Mouse (Mus musculus): Measurements from ENCODE around the gene Megf11. TPM values are rescaled to one million over a fixed set of nuclear protein-coding genes. Genes with fewer than 3 reads are reported as not detected.

The Megf11 gene
- polyA plus RNA-seq, 1 experiment from 2014 or later = 0.97 TPM

- Histone ChIP-seq H3K4me1 (replicated peaks) (peaks cover 14% of the 10 kb centered on the region), H3K9me3 (no peaks in the 10 kb centered on the region), H3K27me3 (no peaks in the 10 kb centered on the region), H3K4me2 (peak overlapping the region; percentile 7; the same call in 1 of the 2 replicates), H3K4me3 (replicated peaks) (no peak overlapping the region), H3K9ac (replicated peaks) (no peak overlapping the region), H3K36me3 (no peaks in the 10 kb centered on the region), H3K27ac (peak overlapping the region; percentile 47; the same call in 1 of the 2 replicates)
- ATAC-seq (ENCODE audit: insufficient number of reproducible peaks, insufficient read depth, low FRiP score, low TSS enrichment, low read depth) = 0 out of 2 replicates have a peak, but pooled peaks have one; percentile 26
- 45% methylated on average over 6 of the region's 6 CpGs for WGBS
Observed at GRCm38 (mm10) chr9:64447070-64447469, 61.6 kb downstream of the Megf11 start.

- Histone ChIP-seq H3K4me2 (peak overlapping the region; percentile 7; the same call in 1 of the 2 replicates), H3K9ac (replicated peaks) (no peak overlapping the region), H3K4me1 (replicated peaks) (peaks cover 14% of the 10 kb centered on the region), H3K4me3 (replicated peaks) (no peak overlapping the region), H3K36me3 (no peaks in the 10 kb centered on the region), H3K9me3 (no peaks in the 10 kb centered on the region), H3K27me3 (no peaks in the 10 kb centered on the region), H3K27ac (peak overlapping the region; percentile 45; the same call in 1 of the 2 replicates)
- no peak for ATAC-seq (ENCODE audit: insufficient number of reproducible peaks, insufficient read depth, low FRiP score, low TSS enrichment, low read depth)
- WGBS = 42% methylated on average over 6 of the region's 6 CpGs
Observed at GRCm38 (mm10) chr9:64447522-64447921, 62.1 kb downstream of the Megf11 start.

- H3K4me2 ChIP-seq = no peak overlapping the region
- H3K4me1 ChIP-seq (replicated peaks) = peaks cover 24% of the 10 kb centered on the region
- H3K27me3 ChIP-seq = peaks cover 3% of the 10 kb centered on the region; the same call in 1 of the 2 replicates
- no peak overlapping the region for H3K9ac ChIP-seq (replicated peaks)
- no peak overlapping the region for H3K27ac ChIP-seq
- no peak for ATAC-seq (ENCODE audit: insufficient number of reproducible peaks, insufficient read depth, low FRiP score, low TSS enrichment, low read depth)
- WGBS = 63% methylated on average over 5 of the region's 5 CpGs
- no peaks in the 10 kb centered on the region for H3K36me3 ChIP-seq
- no peak overlapping the region for H3K4me3 ChIP-seq (replicated peaks)
- no peaks in the 10 kb centered on the region for H3K9me3 ChIP-seq
Observed at GRCm38 (mm10) chr9:64452769-64453168, 67.3 kb downstream of the Megf11 start.

- Histone ChIP-seq H3K27me3 (peaks cover 3% of the 10 kb centered on the region; the same call in 1 of the 2 replicates), H3K27ac (no peak overlapping the region), H3K9ac (replicated peaks) (no peak overlapping the region), H3K9me3 (no peaks in the 10 kb centered on the region), H3K4me2 (no peak overlapping the region), H3K4me3 (replicated peaks) (no peak overlapping the region), H3K36me3 (no peaks in the 10 kb centered on the region), H3K4me1 (replicated peaks) (peaks cover 33% of the 10 kb centered on the region)
- 87% methylated on average over 4 of the region's 4 CpGs for WGBS
- ATAC-seq (ENCODE audit: insufficient number of reproducible peaks, insufficient read depth, low FRiP score, low TSS enrichment, low read depth) = no peak
Observed at GRCm38 (mm10) chr9:64454196-64454595, 68.8 kb downstream of the Megf11 start.

- no peak overlapping the region for H3K9ac ChIP-seq (replicated peaks)
- peaks cover 36% of the 10 kb centered on the region for H3K4me1 ChIP-seq (replicated peaks)
- no peaks in the 10 kb centered on the region for H3K9me3 ChIP-seq
- peaks cover 4% of the 10 kb centered on the region; the same call in 1 of the 2 replicates for H3K27me3 ChIP-seq
- H3K36me3 ChIP-seq = no peaks in the 10 kb centered on the region
- H3K4me3 ChIP-seq (replicated peaks) = peak overlapping the region; percentile 7; the same call in 1 of the 2 replicates
- H3K4me2 ChIP-seq = peak overlapping the region; percentile 45
- ATAC-seq (ENCODE audit: insufficient number of reproducible peaks, insufficient read depth, low FRiP score, low TSS enrichment, low read depth) = no peak
- WGBS = 3% methylated on average over 9 of the region's 9 CpGs
- H3K27ac ChIP-seq = peak overlapping the region; percentile 35; the same call in 1 of the 2 replicates
Observed at GRCm38 (mm10) chr9:64455910-64456309, 70.5 kb downstream of the Megf11 start.

GRCm38 (mm10) chr9:64457596-64457995 lies 72.2 kb downstream of the Megf11 start:
- Histone ChIP-seq H3K27ac (peak overlapping the region; percentile 4; the same call in 1 of the 2 replicates), H3K4me3 (replicated peaks) (no peak overlapping the region), H3K27me3 (peaks cover 18% of the 10 kb centered on the region), H3K4me2 (no peak overlapping the region), H3K9ac (replicated peaks) (no peak overlapping the region), H3K4me1 (replicated peaks) (peaks cover 48% of the 10 kb centered on the region), H3K36me3 (no peaks in the 10 kb centered on the region), H3K9me3 (no peaks in the 10 kb centered on the region)
- 33% methylated on average over 7 of the region's 7 CpGs for WGBS
- ATAC-seq (ENCODE audit: insufficient number of reproducible peaks, insufficient read depth, low FRiP score, low TSS enrichment, low read depth) = no peak

GRCm38 (mm10) chr9:64461568-64462308 lies 76.3 kb downstream of the Megf11 start:
- no peak overlapping the region for H3K27ac ChIP-seq
- H3K4me3 ChIP-seq (replicated peaks) = no peak overlapping the region

GRCm38 (mm10) chr9:64462870-64463269 lies 77.4 kb downstream of the Megf11 start:
- H3K4me3 ChIP-seq (replicated peaks) = no peak overlapping the region
- H3K9me3 ChIP-seq = no peaks in the 10 kb centered on the region
- no peak overlapping the region for H3K4me2 ChIP-seq
- no peak for ATAC-seq (ENCODE audit: insufficient number of reproducible peaks, insufficient read depth, low FRiP score, low TSS enrichment, low read depth)
- H3K36me3 ChIP-seq = no peaks in the 10 kb centered on the region
- no peak overlapping the region for H3K27ac ChIP-seq
- H3K27me3 ChIP-seq = peaks cover 15% of the 10 kb centered on the region
- H3K4me1 ChIP-seq (replicated peaks) = peaks cover 40% of the 10 kb centered on the region
- H3K9ac ChIP-seq (replicated peaks) = no peak overlapping the region

More at GRCm38 (mm10) chr9:64461568-64462308, 76.3 kb downstream of the Megf11 start:
- Histone ChIP-seq H3K9me3 (no peaks in the 10 kb centered on the region), H3K9ac (replicated peaks) (no peak overlapping the region), H3K4me1 (replicated peaks) (peaks cover 49% of the 10 kb centered on the region), H3K27me3 (peaks cover 15% of the 10 kb centered on the region), H3K4me2 (no peak overlapping the region), H3K36me3 (no peaks in the 10 kb centered on the region)
- WGBS = 32% methylated on average over 16 of the region's 16 CpGs
- no peak for ATAC-seq (ENCODE audit: insufficient number of reproducible peaks, insufficient read depth, low FRiP score, low TSS enrichment, low read depth)

- 72% methylated on average over 8 of the region's 8 CpGs for WGBS
- Histone ChIP-seq H3K27me3 (peaks cover 12% of the 10 kb centered on the region), H3K9ac (replicated peaks) (no peak overlapping the region), H3K4me1 (replicated peaks) (peaks cover 23% of the 10 kb centered on the region), H3K4me3 (replicated peaks) (no peak overlapping the region), H3K36me3 (no peaks in the 10 kb centered on the region), H3K4me2 (no peak overlapping the region), H3K27ac (no peak overlapping the region), H3K9me3 (no peaks in the 10 kb centered on the region)
- ATAC-seq (ENCODE audit: insufficient number of reproducible peaks, insufficient read depth, low FRiP score, low TSS enrichment, low read depth) = no peak
Observed at GRCm38 (mm10) chr9:64466090-64466489, 80.7 kb downstream of the Megf11 start.

- Histone ChIP-seq H3K4me1 (replicated peaks) (peaks cover 18% of the 10 kb centered on the region), H3K27me3 (peaks cover 9% of the 10 kb centered on the region), H3K36me3 (no peaks in the 10 kb centered on the region), H3K27ac (no peak overlapping the region), H3K4me2 (no peak overlapping the region), H3K9ac (replicated peaks) (no peak overlapping the region), H3K9me3 (no peaks in the 10 kb centered on the region), H3K4me3 (replicated peaks) (no peak overlapping the region)
- ATAC-seq (ENCODE audit: insufficient number of reproducible peaks, insufficient read depth, low FRiP score, low TSS enrichment, low read depth) = no peak
- whole genome bisulfite sequencing = 38% methylated on average over 4 of the region's 4 CpGs
Observed at GRCm38 (mm10) chr9:64466564-64466963, 81.1 kb downstream of the Megf11 start.

- Histone ChIP-seq H3K9me3 (no peaks in the 10 kb centered on the region), H3K4me3 (replicated peaks) (no peak overlapping the region), H3K9ac (replicated peaks) (no peak overlapping the region), H3K36me3 (no peaks in the 10 kb centered on the region), H3K27ac (no peak overlapping the region), H3K27me3 (peaks cover 3% of the 10 kb centered on the region; the same call in 1 of the 2 replicates), H3K4me2 (no peak overlapping the region), H3K4me1 (replicated peaks) (peaks cover 39% of the 10 kb centered on the region)
- WGBS = 100% methylated on average over 1 of the region's 1 CpGs
- no peak for ATAC-seq (ENCODE audit: insufficient number of reproducible peaks, insufficient read depth, low FRiP score, low TSS enrichment, low read depth)
Observed at GRCm38 (mm10) chr9:64470806-64471205, 85.4 kb downstream of the Megf11 start.

Data from limb, embryonic 12.5 days (tissue).